Mouse (Mus musculus): ENCODE data around the gene Smtn.

Smtn gene

GRCm38 (mm10) chr11:3545531-3546241 is 5.3 kb upstream of the Smtn start:
- no peak overlapping the region for H3K4me3 ChIP-seq (replicated peaks; ENCODE audit: low read length)
- H3K36me3 ChIP-seq (ENCODE audit: insufficient read depth, low read length): no peaks in the 10 kb centered on the region
- peaks cover 93% of the 10 kb centered on the region for H3K4me1 ChIP-seq (replicated peaks; ENCODE audit: low read depth, low read length)
- TF ChIP-seq POU5F1 (IDR thresholded peaks at IDR 0.05; ENCODE audit: borderline replicate concordance, low read length) (no peak), CTCF (conservative IDR thresholded peaks at IDR 0.05; ENCODE audit: low read length) (no peak), NANOG (IDR thresholded peaks at IDR 0.05; ENCODE audit: borderline replicate concordance, low read length) (no peak)
- peaks cover 9% of the 10 kb centered on the region for H3K9me3 ChIP-seq (ENCODE audit: low read length)
- H3K27me3 ChIP-seq (ENCODE audit: insufficient read depth, low read length): peaks cover 7% of the 10 kb centered on the region; the same call in 1 of the 2 replicates

DNA sequence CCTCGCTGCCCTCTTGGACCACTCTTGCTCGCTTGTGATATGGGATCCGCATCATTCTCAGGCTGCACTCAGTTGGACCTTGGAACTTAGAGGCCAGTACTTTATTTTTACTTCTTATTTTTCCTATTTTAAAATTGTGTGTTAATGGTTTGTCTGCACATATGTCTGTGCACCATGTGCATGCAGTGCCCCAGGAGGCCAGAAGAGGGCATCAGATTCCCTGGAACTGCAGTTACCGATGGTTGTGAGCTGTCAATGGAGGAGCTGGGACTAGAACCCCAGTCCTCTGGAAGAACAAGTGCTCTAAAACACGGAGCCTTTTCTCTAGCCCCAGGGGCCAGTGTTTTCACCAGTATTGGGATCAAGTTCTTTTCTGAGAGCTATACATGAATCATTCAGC is 4.0 kb upstream of the Smtn start:
- Histone ChIP-seq H3K36me3 (ENCODE audit: insufficient read depth, low read length) (no peaks in the 10 kb centered on the region), H3K9me3 (ENCODE audit: low read length) (peaks cover 6% of the 10 kb centered on the region), H3K4me3 (replicated peaks; ENCODE audit: low read length) (no peak overlapping the region), H3K4me1 (replicated peaks; ENCODE audit: low read depth, low read length) (peaks cover 93% of the 10 kb centered on the region), H3K27me3 (ENCODE audit: insufficient read depth, low read length) (peaks cover 7% of the 10 kb centered on the region; the same call in 1 of the 2 replicates)
- TF ChIP-seq CTCF (conservative IDR thresholded peaks at IDR 0.05; ENCODE audit: low read length) (peak; percentile 67), POU5F1 (IDR thresholded peaks at IDR 0.05; ENCODE audit: borderline replicate concordance, low read length) (no peak)

- peaks cover 7% of the 10 kb centered on the region; the same call in 1 of the 2 replicates for H3K27me3 ChIP-seq (ENCODE audit: insufficient read depth, low read length)
- peaks cover 88% of the 10 kb centered on the region for H3K4me1 ChIP-seq (replicated peaks; ENCODE audit: low read depth, low read length)
- peaks cover 6% of the 10 kb centered on the region for H3K9me3 ChIP-seq (ENCODE audit: low read length)
- no peak overlapping the region for H3K4me3 ChIP-seq (replicated peaks; ENCODE audit: low read length)
- H3K36me3 ChIP-seq (ENCODE audit: insufficient read depth, low read length): no peaks in the 10 kb centered on the region
- TF ChIP-seq NANOG (IDR thresholded peaks at IDR 0.05; ENCODE audit: borderline replicate concordance, low read length): no peak
- TF ChIP-seq CTCF (conservative IDR thresholded peaks at IDR 0.05; ENCODE audit: low read length): no peak
- TF ChIP-seq POU5F1 (IDR thresholded peaks at IDR 0.05; ENCODE audit: borderline replicate concordance, low read length): no peak
Measured at GRCm38 (mm10) chr11:3543001-3543400, 2.6 kb upstream of the Smtn start.

DNA sequence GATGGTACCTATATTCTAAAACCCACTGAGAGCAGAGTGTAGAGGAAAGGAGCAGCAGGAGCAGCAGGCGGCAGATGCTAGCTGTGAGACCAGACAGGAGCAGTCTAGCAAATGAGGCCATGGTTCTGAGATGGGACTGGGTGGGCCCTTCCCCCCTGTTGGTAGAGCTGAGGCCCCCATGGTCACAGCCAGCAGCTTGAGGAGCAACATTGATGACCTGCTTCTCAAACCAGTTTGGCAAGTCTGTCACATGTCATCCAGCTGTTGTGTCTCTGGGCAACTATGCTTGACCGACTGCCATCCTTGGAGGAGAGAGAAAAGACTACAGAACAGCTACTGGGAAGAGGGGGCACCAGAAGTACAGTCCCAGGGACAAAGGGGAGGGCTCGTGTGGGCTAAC is 1.5 kb upstream of the Smtn start:
- no peak overlapping the region for H3K4me3 ChIP-seq (replicated peaks; ENCODE audit: low read length)
- peaks cover 5% of the 10 kb centered on the region for H3K36me3 ChIP-seq (ENCODE audit: insufficient read depth, low read length)
- peaks cover 7% of the 10 kb centered on the region; the same call in 1 of the 2 replicates for H3K27me3 ChIP-seq (ENCODE audit: insufficient read depth, low read length)
- peaks cover 86% of the 10 kb centered on the region for H3K4me1 ChIP-seq (replicated peaks; ENCODE audit: low read depth, low read length)
- TF ChIP-seq POU5F1 (IDR thresholded peaks at IDR 0.05; ENCODE audit: borderline replicate concordance, low read length) (no peak), NANOG (IDR thresholded peaks at IDR 0.05; ENCODE audit: borderline replicate concordance, low read length) (no peak), CTCF (conservative IDR thresholded peaks at IDR 0.05; ENCODE audit: low read length) (no peak)
- peaks cover 6% of the 10 kb centered on the region for H3K9me3 ChIP-seq (ENCODE audit: low read length)

DNA sequence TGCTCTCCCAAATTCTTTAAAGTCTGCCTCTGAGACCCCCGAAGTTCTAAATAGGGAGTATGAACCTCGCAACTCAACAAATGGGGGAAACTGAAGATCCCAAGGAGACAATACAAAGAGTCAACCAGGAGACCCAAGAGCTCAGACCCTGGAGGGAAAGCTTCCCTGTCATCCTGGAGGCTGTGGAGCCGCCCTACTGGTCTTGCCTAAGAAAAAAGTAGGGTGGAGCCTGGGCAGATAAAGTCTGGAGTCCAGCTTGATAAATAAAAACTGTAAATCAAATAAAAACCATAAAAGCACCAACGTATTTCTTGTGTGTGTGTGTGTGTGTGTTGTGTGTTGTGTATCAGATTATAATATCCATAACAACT is 601 bp downstream of the Smtn start:
- peaks cover 6% of the 10 kb centered on the region for H3K9me3 ChIP-seq (ENCODE audit: low read length)
- peaks cover 81% of the 10 kb centered on the region for H3K4me1 ChIP-seq (replicated peaks; ENCODE audit: low read depth, low read length)
- peaks cover 7% of the 10 kb centered on the region; the same call in 1 of the 2 replicates for H3K27me3 ChIP-seq (ENCODE audit: insufficient read depth, low read length)
- H3K4me3 ChIP-seq (replicated peaks; ENCODE audit: low read length): peak overlapping the region; percentile 84
- peaks cover 8% of the 10 kb centered on the region for H3K36me3 ChIP-seq (ENCODE audit: insufficient read depth, low read length)
- no peak for TF ChIP-seq NANOG (IDR thresholded peaks at IDR 0.05; ENCODE audit: borderline replicate concordance, low read length)
- TF ChIP-seq CTCF (conservative IDR thresholded peaks at IDR 0.05; ENCODE audit: low read length): 0 out of 2 replicates have a peak, but pooled peaks have one; percentile 1

- TF ChIP-seq NANOG (IDR thresholded peaks at IDR 0.05; ENCODE audit: borderline replicate concordance, low read length) (no peak), POU5F1 (IDR thresholded peaks at IDR 0.05; ENCODE audit: borderline replicate concordance, low read length) (no peak), CTCF (conservative IDR thresholded peaks at IDR 0.05; ENCODE audit: low read length) (no peak)
- Histone ChIP-seq H3K36me3 (ENCODE audit: insufficient read depth, low read length) (peaks cover 12% of the 10 kb centered on the region), H3K9me3 (ENCODE audit: low read length) (peaks cover under 1% of the 10 kb centered on the region; the same call in 1 of the 2 replicates), H3K4me3 (replicated peaks; ENCODE audit: low read length) (peak overlapping the region; percentile 84), H3K4me1 (replicated peaks; ENCODE audit: low read depth, low read length) (peaks cover 86% of the 10 kb centered on the region), H3K27me3 (ENCODE audit: insufficient read depth, low read length) (peaks cover 7% of the 10 kb centered on the region; the same call in 1 of the 2 replicates)
Measured at GRCm38 (mm10) chr11:3539111-3539825, 1.1 kb downstream of the Smtn start.

GRCm38 (mm10) chr11:3538341-3538740 is 2.1 kb downstream of the Smtn start:
- Histone ChIP-seq H3K9me3 (ENCODE audit: low read length) (no peaks in the 10 kb centered on the region), H3K36me3 (ENCODE audit: insufficient read depth, low read length) (peaks cover 21% of the 10 kb centered on the region), H3K4me1 (replicated peaks; ENCODE audit: low read depth, low read length) (peaks cover 86% of the 10 kb centered on the region), H3K4me3 (replicated peaks; ENCODE audit: low read length) (peak overlapping the region; percentile 84), H3K27me3 (ENCODE audit: insufficient read depth, low read length) (peaks cover 7% of the 10 kb centered on the region; the same call in 1 of the 2 replicates)
- no peak for TF ChIP-seq CTCF (conservative IDR thresholded peaks at IDR 0.05; ENCODE audit: low read length)
- no peak for TF ChIP-seq POU5F1 (IDR thresholded peaks at IDR 0.05; ENCODE audit: borderline replicate concordance, low read length)
- TF ChIP-seq NANOG (IDR thresholded peaks at IDR 0.05; ENCODE audit: borderline replicate concordance, low read length): no peak

- H3K36me3 ChIP-seq (ENCODE audit: insufficient read depth, low read length): peaks cover 27% of the 10 kb centered on the region
- peak overlapping the region; percentile 84; the same call in 1 of the 2 replicates for H3K4me3 ChIP-seq (replicated peaks; ENCODE audit: low read length)
- H3K27me3 ChIP-seq (ENCODE audit: insufficient read depth, low read length): peaks cover 7% of the 10 kb centered on the region; the same call in 1 of the 2 replicates
- no peak for TF ChIP-seq POU5F1 (IDR thresholded peaks at IDR 0.05; ENCODE audit: borderline replicate concordance, low read length)
- no peak for TF ChIP-seq CTCF (conservative IDR thresholded peaks at IDR 0.05; ENCODE audit: low read length)
- no peak for TF ChIP-seq NANOG (IDR thresholded peaks at IDR 0.05; ENCODE audit: borderline replicate concordance, low read length)
- H3K4me1 ChIP-seq (replicated peaks; ENCODE audit: low read depth, low read length): peaks cover 85% of the 10 kb centered on the region
- H3K9me3 ChIP-seq (ENCODE audit: low read length): no peaks in the 10 kb centered on the region
Measured at GRCm38 (mm10) chr11:3537711-3538110, 2.7 kb downstream of the Smtn start.

Measured in E14TG2a.4 (cell line).